Mouse (Mus musculus) naive thymus-derived CD4-positive, alpha-beta T cell, adult 2 months (primary cell): Measurements from ENCODE around the gene Adssl1.

Source experiments
- DNase-seq: peaks from one replicate; pipeline ENCODE4 v3.0.0-alpha.2; 2011; ENCODE audit warnings: low read depth

Gene Adssl1

GRCm38 (mm10) chr12:112619686-112620353, at the start of gene Adssl1:
Adssl1 (plus strand) TSS chr12:112620045.
- DNase-seq = peak; percentile 67

DNA sequence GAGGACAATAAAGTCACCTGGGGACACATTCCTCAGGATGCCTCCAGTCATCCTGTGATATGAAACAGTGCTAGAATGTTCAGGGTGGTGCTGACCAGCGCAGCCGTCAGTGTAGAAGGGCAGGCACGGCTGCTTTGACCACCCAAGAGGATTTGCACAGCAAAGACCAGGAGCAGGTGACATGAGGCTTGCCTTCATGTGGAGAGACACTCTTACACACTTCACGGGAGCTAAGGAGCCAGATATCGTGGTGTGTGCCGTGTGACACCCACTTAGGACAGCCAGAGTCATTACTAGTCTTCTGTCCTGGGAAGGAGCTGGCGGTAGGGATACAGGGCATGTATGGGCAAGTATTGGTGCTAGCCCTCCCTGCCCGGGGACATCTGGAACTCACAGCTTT, 49.7 kb upstream of the Adssl1 start:
- DNase-seq = no peak

DNA sequence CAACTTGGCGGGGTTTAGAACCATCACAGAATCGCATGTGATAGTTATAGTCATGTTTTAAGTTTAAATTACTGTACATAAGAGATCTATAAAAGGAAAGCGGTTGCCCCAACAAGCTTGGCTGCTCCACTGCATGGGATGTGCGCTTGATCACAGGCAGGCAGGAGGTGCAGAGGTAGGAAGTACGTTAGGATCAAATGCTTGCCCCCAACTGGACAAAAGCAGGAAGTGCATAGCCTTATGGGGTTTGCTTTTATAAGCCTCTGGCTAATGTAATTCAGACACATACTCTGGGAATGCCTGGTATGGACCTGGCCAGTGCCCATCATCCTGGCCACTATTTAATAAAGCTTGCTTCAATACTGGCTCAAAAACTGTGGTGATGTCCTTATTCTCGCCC, 48.8 kb upstream of the Adssl1 start:
- no peak for DNase-seq

- no peak for DNase-seq
Measured at GRCm38 (mm10) chr12:112575274-112575986, 44.4 kb upstream of the Adssl1 start.

DNA sequence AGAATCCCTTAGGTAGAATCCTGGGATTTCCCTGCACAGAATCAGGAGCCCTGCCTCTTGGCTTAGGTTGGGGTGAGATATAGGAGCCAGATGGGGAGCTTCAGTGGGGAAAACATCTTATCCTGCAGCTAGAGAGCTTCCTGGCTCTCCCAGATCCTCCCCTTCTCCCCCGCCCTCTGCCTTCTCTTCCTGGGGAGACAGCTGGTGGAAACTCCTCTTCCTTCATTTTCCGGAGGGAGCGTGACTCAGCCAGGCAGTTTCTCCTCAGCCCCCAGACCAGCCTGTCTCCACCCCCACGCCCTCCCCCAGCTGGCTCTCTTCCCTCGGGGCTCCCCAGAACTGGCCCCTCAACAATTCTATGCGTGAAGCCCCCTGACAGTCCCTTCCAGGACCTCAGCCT, 43.5 kb upstream of the Adssl1 start:
- no peak for DNase-seq

DNA sequence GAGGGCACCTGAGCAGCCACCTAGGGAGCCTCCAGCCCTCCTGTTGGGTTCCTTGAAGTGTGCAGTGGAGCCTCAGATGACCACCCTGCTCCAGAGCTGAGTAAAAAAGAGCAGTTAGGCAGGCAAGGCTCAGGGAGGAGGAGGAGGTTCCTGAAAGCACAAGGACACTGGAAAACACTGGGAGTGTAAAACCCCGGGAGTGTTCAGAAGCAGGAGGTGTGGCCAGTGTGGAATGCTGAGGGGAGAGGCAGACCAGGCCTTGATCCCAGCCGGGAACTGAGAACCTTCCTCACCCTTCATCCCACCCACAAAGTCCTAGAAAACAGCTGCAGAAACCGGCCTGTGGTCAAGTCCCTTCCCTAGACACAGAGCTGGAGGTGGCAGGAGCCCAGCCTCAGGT, 43.1 kb upstream of the Adssl1 start:
- DNase-seq = no peak

- no peak for DNase-seq
Measured at GRCm38 (mm10) chr12:112578296-112579090, 41.4 kb upstream of the Adssl1 start.

DNA sequence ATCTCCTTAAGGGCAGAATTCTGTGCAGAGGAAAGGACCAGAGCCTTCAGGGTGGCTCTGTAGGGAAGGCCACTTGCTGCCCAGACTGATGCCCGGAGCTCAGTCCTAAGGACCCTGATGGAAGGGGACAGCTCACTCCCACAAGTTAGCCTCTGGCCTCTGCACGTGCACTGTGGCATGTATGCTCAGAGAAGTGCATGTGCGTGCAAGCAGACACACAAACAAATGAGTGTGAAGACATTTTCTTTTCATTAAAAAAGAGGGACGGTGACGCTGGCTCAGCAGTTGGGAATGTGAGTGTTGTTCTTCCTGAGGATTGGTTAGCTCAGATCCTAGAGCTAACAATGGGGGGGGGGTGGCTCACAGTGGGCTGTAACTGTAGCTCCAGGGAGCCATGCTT, 40.4 kb upstream of the Adssl1 start:
- no peak for DNase-seq

DNA sequence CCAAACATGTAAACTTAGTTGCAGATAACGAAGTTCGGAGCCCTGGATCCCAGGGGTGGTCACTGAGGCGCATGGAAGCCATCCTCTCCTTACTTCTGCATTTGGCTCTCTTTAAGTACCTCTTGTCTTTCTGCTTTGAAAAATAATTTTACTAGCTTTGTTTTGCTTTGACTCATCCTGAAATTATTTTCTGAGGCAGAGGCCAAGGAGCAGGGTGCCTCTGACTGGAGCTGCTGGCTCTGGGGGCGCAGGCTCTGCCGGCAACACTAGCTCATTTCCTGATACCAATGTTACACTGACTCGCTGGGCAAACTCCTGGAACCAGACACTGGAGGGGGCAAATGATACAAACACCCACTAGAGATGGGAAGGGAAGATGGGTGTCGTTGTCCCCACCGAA, 39.9 kb upstream of the Adssl1 start:
- no peak for DNase-seq

GRCm38 (mm10) chr12:112581113-112581512, 38.7 kb upstream of the Adssl1 start:
- no peak for DNase-seq

- no peak for DNase-seq
Measured at GRCm38 (mm10) chr12:112584954-112585353, 34.9 kb upstream of the Adssl1 start.

DNA sequence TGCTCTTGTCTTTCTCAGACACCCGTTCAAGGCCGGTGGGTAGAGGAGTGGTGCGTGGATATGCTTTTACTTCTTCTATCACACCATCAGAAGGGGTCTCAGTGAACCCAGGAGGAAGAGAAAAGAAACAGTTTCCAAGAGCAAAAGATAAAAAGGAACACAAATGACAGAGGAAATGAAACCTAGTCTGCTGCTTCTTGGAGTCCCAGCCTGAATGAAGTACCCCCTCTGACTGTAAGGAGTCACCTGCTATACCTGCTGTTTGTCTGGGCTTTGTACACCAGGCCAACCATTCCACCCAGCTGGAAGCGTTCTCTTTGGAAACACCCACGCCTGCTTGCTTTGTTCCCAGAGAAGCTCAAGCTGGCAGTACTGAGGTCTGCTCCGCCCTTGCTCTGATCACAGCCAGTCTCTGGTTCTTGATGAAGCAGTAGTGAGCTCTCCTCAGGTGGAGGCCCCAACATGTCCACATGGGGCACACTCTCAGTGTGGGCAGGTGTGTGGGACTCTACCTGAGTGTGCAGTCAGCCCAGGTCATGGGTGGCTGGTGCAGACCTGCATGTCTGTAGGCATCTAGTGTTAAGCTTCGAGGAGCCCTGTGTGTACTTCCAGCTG, 33.8 kb upstream of the Adssl1 start:
- DNase-seq = no peak

GRCm38 (mm10) chr12:112587125-112588124, 32.4 kb upstream of the Adssl1 start:
- DNase-seq = peak; percentile 59

DNA sequence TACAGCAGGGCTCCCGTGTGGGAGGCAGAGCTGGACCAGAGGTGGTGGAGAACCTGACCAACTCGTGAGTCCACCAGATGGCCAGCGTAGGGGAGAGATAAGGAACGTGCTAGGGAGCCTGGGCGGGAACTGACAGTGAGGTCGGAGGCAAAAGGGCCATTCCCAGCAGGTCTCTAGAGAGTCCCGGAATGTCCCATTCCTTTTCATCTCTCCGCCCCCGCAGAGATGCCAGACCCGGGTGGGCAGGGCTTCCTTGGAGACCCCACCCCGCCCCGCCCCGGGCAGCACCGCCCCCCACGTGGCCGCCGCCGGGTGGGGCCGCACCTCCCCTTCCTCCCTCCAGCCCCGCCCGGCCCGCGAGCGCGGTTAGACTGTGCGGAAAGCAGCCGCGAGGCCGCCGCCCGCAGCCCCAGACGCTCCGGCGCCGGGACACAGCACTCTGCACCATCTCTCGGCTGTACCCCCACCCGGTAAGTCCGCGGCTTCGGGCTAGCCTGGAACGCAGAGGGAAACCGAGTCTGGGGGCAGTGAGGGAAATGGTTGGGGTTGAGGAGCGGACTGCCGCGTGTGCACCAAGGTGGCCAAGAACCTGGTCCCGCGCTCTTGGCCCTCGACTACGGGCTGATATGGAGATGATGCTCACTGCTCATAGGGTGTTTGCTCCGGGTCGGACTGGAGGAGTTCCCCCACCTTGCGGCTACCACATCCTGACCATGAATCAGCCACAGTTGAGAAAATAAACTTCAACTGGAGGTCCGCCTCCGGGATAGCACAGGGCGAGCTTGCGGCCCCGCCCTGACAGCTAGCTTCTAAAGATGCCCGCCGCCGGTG, 31.2 kb upstream of the Adssl1 start, which contains the start of gene Inf2:
Inf2 (plus strand) TSS at position 359 of the 831 bp plus-strand sequence.
- DNase-seq = peak; percentile 74

DNA sequence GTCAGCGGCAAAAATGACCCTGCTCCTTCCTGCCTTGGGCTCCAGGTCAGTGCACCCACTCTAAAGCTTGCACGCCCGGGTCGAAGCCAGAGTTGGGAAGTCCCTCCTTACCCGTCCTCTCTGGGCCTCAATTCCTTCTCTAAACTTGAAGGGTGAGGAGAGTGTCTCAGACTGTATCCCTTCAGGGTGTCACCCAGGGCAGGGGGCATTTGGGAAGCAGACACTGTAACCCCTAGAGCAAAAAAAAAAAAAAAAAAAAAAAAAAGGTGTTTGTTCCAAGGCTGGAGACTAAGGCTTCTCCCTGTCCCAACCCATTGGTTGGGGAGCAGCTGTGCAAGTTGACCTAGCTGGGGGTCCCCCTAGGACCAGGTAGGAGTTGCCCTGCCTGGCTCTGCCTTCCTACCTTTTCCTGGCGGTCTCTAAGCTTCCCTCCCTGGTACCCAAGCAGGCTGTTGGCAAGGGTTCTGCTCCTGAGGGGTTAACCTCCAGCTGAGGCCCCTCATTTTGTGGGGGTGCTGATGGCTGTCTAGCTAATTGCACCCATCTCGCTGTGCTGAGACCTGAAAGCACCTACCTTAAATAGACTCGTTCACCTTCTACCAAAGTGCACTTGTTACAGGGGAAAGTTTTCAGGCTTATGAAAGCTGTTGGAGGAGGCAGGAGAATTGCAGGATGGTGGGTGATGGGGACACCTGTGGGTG, 30.2 kb upstream of the Adssl1 start:
- no peak for DNase-seq

DNA sequence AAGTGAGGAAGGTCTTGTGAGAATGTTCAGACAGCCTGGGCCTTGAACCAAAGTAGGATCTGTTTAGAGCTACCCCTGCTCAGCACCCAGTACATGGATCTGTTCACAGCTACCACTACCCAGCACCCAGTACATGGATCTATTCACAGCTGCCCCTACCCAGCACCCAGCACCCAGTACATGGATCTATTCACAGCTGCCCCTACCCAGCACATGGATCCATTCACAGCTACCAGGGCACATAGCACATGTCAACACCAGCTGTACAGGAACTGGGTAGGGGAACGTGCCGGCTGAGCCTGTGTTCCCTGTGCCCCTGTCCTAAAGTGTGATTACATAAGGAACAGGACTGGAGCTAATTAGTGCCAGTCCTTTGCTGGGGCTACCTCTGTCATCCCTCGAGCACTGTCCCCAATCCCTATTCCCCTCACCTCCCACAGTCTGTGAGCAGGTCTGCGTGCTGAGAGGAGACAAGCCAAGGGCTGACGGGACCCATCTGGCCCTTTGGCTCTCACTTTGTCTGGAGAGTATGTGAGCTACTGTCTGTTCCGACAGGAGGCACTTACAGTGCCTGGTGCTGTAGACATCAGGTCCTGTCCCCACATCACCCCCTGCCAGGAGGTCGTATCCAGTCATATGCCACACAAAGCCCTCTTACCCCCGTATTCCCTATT, 29.1 kb upstream of the Adssl1 start:
- DNase-seq = no peak

DNA sequence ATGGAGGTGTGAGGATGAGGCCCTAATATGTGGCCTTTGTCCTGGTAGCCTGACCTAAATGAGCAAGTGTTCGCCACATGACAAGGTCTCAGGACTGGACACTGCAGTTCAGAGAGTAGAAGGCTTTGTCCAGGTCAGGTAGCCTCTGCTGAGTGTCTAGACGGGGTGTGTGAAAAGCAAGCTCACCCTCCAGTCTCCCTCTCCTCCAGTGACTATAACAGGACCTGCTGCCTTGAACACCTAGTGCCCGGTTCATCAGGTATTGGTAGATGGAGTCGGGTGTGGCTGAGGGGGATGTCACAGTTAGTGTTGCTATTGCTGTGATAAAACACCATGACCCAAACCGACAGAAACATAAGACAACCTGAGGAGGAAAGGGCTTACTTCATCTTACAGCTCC, 28.6 kb upstream of the Adssl1 start:
- DNase-seq = no peak

DNA sequence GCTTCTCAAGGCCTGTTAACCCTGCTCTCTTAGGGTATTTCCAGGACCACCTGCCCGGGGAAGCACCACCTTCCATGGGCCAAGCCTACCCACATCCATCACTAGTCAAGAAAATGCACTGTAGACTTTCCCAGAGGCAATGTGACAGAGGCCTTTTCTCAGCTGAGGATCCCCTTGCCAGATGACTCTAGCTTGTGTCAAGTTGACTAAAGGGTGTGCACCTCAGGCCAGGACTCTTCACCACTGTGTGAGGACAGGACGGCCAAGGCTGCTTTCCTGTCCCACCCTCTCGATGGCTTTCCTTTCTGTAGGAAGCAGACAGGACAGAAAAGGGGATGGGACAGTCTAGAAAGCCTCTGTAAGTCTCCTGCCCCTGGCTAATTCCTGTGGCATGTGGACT, 28.1 kb upstream of the Adssl1 start:
- DNase-seq = no peak
